Mouse (Mus musculus): ENCODE measurements around the gene 2700097O09Rik. TPM values are rescaled to one million over a fixed set of nuclear protein-coding genes. Genes with fewer than 3 reads are reported as not detected.

Gene 2700097O09Rik
- polyA plus RNA-seq, 1 experiment from 2014 or later: 45.3 TPM

DNA sequence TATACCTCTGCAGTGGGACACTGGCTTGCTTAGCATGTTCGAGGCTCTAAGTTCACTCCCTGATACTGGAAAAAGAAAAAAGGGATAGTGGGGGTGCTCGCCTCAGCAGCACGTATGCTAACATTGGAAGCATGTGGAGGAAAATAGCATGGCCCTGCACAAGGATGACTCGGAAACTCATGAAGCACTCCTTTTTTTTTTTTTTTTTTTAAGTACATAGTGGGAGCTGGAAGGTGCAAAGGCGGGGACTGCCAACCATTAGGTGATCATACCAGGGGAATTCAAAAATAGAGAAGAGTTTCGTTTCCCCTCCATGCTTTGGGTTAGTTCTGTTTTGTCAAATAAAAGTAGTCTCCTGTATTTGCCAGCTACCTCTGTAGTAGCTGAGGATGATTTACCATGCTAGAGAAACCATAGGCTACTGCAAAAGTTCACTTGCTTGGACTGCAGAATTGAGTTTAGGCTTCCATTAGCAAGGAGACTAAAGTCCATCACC, 82.9 kb downstream of the 2700097O09Rik start:
- H3K4me3 ChIP-seq: no peak overlapping the region
- no peaks in the 10 kb centered on the region for H3K27me3 ChIP-seq (ENCODE audit: poor library complexity, severe bottlenecking)
- no peaks in the 10 kb centered on the region for H3K36me3 ChIP-seq (replicated peaks)
- 87% methylated on average over 6 of the region's 6 CpGs for WGBS
- no peak overlapping the region for H3K27ac ChIP-seq
- H3K4me1 ChIP-seq: no peaks in the 10 kb centered on the region
- H3K9me3 ChIP-seq: no peaks in the 10 kb centered on the region
- DNase-seq (ENCODE audit: extremely low spot score, low spot score): no peak

DNA sequence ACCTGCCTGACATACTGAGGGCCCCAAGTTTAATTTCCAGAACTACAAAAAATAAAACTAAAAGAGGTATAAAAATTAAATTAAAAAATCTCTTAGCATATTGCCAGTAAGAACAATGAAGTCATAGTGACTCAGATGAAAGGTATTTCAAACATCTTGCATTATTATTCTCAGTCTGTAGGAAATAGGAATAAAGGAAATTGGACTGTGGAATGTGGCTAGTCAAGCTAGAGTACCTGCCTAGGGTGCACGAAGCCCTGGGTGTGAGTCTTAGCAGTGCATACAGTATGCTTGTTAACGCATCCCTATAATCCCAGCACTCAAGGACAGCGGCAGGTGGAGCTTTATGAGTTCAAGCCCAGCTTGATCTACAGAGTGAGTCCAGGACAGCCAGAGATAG, 83.9 kb downstream of the 2700097O09Rik start:
- H3K4me3 ChIP-seq: no peak overlapping the region
- H3K36me3 ChIP-seq (replicated peaks): no peaks in the 10 kb centered on the region
- DNase-seq (ENCODE audit: extremely low spot score, low spot score): no peak
- 73% methylated on average over 3 of the region's 3 CpGs for WGBS
- H3K4me1 ChIP-seq: no peaks in the 10 kb centered on the region
- no peak overlapping the region for H3K27ac ChIP-seq
- H3K9me3 ChIP-seq: no peaks in the 10 kb centered on the region
- H3K27me3 ChIP-seq (ENCODE audit: poor library complexity, severe bottlenecking): no peaks in the 10 kb centered on the region

Other genes with a start within 250 kb of the 2700097O09Rik start
- 198 and 200 TPM in 2 replicates for gene Cfl2, start 217.2 kb downstream of the 2700097O09Rik start, polyA plus RNA-seq (2016; fragmentation: Nextera tagmentation; extraction: Ambion mirVana)
- not detected in 2 replicates for gene Gm20403, start 93.6 kb downstream of the 2700097O09Rik start, polyA plus RNA-seq (2016; fragmentation: Nextera tagmentation; extraction: Ambion mirVana)
- 35.6 and 41.0 TPM in 2 replicates for gene Baz1a, start 65.8 kb downstream of the 2700097O09Rik start, polyA plus RNA-seq (2016; fragmentation: Nextera tagmentation; extraction: Ambion mirVana)
- 140 and 155 TPM in 2 replicates for gene Srp54a, start 152 bp upstream of the 2700097O09Rik start, polyA plus RNA-seq (2016; fragmentation: Nextera tagmentation; extraction: Ambion mirVana)
- gene Fam177a, start 44.4 kb upstream of the 2700097O09Rik start, polyA plus RNA-seq (2016; fragmentation: Nextera tagmentation; extraction: Ambion mirVana): 8.5 and 9.3 TPM in 2 replicates
- gene Srp54b, start 75.0 kb upstream of the 2700097O09Rik start, polyA plus RNA-seq (2016; fragmentation: Nextera tagmentation; extraction: Ambion mirVana): 44.0 and 47.5 TPM in 2 replicates
- gene 1700047I17Rik2, start 119.5 kb upstream of the 2700097O09Rik start, polyA plus RNA-seq (2016; fragmentation: Nextera tagmentation; extraction: Ambion mirVana): 2.1 and 4.0 TPM in 2 replicates
- gene Srp54c, start 150.1 kb upstream of the 2700097O09Rik start, polyA plus RNA-seq (2016; fragmentation: Nextera tagmentation; extraction: Ambion mirVana): 56.0 and 57.1 TPM in 2 replicates
- gene 1110008L16Rik, start 219.5 kb upstream of the 2700097O09Rik start, polyA plus RNA-seq (2016; fragmentation: Nextera tagmentation; extraction: Ambion mirVana): 19.0 and 19.4 TPM in 2 replicates
- 23.1 and 23.2 TPM in 2 replicates for gene Ppp2r3c, start 222.9 kb upstream of the 2700097O09Rik start, polyA plus RNA-seq (2016; fragmentation: Nextera tagmentation; extraction: Ambion mirVana)